Mouse (Mus musculus): ENCODE results near the gene Ppp1ca. TPM values are rescaled to one million over a fixed set of nuclear protein-coding genes. Genes with fewer than 3 reads are reported as not detected.

The Ppp1ca gene
- 100 to 1,000 TPM; 292 to 320 TPM for total RNA-seq (2021)

DNA sequence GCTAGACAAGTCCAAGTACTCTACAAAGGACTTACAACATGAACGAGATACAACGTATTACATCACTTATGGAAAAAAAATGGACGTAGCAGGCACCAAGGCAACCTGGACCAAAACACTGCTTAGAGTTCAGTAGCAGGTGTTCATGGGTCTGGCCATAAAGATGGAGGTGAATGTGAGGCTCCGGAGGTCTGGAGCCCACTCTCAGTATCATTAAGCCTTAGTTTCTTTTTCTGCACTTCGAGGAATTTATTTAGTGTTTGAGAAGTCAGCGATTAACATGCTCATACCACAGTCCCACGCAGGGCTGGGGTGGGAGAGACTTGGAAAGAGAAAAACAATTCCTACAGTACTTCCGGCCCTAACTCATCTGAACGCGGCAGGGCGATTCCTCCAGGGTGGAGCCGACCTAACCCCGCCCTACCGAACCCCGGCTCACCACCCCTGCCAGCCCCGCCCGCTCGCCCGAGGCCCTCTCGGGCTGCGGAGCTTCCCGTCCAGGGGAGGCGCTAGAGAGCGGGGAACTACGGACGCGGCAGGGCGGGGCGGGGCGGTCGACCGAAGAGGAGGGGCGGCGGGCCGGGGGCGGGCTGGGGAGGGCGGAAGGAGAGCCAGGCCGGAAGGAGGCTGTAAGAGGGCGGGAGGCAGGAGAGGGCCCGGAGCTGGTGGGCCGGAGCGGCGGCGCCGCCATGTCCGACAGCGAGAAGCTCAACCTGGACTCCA, at the start of gene Ppp1ca:
TSS of gene Ppp1ca (plus strand) at position 538 of the 723 bp plus-strand sequence.
- intact Hi-C loops (cut with DNase I) = loop anchor here (5.0 kb wide), 1 partner anchor 64 kb away; the partner anchor contains the start of gene Aip

DNA sequence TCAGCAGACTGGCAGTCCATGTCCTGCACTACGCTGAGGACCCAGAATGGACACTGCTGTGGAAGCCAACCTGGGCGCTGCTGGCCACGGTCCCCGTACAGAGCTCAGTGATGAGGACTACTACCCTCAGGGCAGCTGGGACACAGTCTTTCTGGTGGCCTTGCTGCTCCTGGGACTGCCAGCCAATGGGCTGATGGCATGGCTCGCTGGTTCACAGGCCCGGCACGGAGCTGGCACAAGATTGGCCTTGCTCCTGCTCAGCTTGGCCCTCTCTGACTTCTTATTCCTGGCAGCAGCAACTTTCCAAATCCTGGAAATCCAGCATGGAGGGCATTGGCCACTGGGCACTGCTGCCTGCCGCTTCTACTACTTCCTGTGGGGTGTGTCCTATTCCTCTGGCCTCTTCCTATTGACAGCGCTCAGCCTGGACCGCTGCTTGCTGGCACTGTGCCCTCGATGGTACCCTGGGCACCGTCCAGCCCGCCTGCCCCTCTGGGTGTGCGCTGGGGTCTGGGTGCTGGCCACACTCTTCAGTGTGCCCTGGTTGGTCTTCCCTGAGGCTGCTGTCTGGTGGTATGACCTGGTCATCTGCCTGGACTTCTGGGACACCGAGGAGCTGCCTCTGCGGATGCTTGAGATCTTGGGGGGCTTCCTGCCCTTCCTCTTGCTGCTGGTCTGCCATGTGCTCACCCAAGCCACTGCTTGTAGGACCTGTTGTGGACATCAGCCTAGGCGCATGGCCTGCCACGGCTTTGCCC, 49.3 kb upstream of the Ppp1ca start:
- no peak for DNase-seq (ENCODE audit: low spot score in 2 of 2)
- intact Hi-C loops (cut with DNase I) = no loop called here

More for the DNA sequence above, at the start of gene Ppp1ca:
- DNase-seq (ENCODE audit: low spot score in 2 of 2) = peak; percentile 90 to 91

DNA sequence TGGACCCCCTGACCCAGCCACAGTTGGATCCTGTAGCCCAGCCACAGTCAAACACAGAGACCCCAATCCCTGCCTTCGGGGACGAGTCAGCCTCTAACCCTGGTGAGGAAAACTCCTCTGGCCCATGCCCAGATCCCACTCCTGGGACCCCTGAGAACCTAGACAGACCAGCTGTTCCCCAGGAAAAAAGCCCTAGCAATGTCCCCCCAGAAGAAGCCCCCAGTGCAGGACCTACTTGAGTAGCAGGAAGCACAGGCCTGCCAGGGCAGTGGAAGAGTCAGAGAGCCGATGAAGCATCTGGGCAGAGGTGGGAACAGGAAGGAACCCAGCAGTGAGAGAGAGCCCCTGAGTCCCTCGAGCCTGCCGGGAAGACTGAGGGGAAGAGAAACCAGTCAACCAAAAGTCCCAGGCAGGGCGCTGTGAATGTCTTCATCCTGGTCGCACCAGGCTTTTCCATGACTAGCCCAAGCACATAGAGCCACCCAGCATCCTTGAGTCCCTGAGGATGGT, 48.1 kb upstream of the Ppp1ca start, which contains the start of gene Cabp4:
TSS of gene Cabp4 (minus strand) at position 275 of the 510 bp plus-strand sequence.
- DNase-seq (ENCODE audit: low spot score in 2 of 2) = no peak
- intact Hi-C loops (cut with DNase I) = no loop called here

DNA sequence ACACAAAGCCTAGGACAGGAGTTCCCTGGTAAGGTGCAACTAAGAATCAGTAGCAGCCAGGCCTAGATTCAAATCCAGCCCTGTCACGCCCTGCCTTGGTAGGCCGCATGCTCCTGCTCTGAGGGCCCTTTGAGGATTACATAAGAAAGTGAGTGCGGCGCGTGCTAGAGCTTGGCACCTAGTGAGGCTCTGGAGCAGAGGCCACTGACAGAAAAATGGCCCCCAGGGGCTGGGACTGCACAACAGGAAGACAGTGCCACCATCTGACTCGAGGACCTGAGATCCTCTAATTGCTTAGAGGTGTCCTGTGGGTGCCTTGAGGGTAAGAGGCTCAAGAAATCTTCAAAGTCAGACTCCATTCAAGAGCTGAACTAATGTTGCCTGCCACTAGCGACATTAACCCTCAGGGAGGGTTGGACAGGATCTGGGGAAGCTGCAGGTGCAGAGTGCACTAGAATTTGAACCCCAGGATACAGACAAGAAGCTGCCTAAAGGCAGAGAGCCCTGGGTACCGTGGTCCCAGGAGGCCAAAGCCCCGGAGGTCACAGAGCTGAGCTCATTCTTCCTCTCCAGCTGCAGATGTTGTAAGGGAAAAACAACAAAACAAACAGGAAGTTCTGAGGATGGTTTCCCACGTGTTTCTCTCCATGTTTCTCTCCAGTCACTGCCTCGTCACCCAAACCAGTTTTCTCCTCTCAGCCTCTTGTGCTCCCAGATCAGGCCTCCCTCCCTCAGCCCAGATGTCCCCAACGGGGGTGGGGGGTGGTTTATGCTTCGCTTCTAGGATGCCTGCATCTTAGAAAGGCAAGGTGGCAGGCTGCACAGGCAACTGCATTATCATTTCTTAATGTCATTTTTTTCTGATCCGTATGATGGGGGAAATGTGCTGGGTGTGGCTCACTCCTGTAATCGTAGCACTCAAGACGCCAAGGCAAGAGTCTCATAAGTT, 47.0 kb upstream of the Ppp1ca start:
- DNase-seq (ENCODE audit: low spot score in 2 of 2) = no peak
- intact Hi-C loops (cut with DNase I) = no loop called here

DNA sequence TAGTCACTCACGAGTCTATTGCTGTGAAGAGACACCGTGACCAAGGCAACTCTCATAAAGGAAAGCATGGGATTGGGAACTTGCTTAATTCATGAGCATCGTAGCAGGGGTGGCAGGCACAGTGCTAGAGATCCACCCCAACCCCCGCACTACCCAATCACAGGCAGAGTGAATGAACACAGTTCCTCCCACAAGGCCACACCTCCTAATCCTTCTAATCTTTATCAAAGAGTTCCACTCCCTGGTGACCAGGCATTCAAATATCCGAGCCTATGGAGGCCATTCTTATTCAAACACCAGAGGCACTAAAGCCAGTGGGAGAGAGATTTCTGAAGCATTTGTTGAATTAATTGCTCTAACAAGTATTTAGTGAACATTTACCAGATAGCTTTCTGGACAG, 45.9 kb upstream of the Ppp1ca start:
- DNase-seq (ENCODE audit: low spot score in 2 of 2) = no peak
- intact Hi-C loops (cut with DNase I) = no loop called here

DNA sequence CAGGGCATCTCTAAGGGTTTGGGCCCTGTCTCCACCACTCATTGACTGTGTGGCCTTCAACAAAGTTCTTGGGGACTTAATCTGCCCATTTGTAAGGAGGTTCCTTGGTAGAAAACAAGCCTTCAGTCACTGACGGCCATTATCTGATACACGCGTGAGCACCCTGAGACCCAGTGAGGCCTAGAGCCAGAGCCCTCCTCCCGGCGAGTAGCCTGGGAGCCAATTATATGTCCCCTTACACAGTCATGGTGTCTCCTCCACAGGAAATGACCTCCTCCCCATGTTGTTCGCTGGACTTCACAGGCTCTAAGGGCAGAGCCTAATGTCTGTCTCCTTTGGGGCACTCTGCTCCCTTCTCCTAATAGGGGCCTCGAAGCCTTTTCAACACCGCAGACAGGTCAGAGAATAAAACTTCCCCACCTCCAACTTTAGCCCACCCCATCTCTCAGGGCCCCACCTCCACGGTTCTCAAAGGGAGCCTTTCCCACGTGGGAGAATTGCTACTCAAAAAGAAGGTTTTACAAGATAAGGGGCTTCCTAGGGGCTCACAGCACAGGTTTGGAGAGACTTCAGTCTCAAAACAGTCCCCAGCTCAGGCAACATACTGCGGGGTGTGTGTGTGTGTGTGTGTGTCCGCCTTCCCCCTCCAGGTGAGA, 45.4 kb upstream of the Ppp1ca start:
- intact Hi-C loops (cut with DNase I) = no loop called here
- DNase-seq (ENCODE audit: low spot score in 2 of 2) = no peak

DNA sequence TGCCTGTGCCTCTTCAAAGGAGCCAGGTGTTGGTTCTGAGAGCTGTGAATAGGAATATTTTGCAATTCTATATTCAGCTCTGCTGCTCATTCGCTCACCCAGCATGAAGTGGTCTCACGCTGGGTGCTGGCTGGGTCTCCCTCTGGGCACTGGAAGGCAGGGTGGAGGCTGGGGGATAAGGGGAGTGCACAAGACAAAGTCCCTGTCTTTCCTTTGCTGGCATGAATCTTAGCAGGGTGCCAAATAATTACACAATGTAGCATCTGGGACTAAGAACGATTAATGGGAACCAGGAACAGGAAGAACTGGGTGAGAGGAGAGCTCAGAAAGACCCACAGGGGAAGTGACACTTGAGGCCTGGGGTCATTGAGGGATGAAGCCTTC, 44.9 kb upstream of the Ppp1ca start:
- intact Hi-C loops (cut with DNase I) = no loop called here
- no peak for DNase-seq (ENCODE audit: low spot score in 2 of 2)

DNA sequence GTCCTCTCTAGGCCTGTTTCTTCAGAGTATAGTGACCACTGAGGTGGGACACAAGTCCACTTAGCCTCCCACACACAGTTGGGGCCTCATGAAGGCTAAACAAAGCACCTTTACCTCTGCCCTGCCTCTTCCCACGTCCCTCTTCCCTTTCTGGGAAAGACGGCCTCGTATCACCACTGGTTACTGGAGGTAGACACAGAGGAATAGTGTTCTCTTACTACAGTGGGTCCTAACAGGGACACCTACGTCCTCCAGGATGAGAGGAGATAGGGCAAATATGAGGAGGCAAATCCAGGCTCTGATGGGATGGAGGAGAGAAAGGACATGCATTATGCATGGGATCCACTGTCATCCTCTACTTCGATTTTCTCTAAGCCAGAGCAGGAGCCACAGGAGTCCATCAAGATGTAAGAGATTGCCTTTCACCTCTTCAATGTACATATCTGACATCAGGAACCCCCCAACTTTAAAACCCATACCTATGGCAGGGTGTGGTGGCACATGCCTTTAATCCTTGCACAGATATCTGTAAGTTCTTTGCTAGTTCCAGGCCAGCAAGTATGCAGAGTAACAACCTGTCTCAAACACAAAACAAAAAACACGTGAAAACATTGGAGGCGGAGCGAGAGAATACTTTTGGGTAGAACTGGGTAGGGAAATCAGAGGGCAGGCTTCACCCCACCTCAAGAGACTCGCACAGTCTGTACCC, 43.9 kb upstream of the Ppp1ca start:
- intact Hi-C loops (cut with DNase I) = loop anchor here (2.0 kb wide), 1 partner anchor 15 kb away; the partner anchor contains the start of gene Rps6kb2
- DNase-seq (ENCODE audit: low spot score in 2 of 2) = no peak

DNA sequence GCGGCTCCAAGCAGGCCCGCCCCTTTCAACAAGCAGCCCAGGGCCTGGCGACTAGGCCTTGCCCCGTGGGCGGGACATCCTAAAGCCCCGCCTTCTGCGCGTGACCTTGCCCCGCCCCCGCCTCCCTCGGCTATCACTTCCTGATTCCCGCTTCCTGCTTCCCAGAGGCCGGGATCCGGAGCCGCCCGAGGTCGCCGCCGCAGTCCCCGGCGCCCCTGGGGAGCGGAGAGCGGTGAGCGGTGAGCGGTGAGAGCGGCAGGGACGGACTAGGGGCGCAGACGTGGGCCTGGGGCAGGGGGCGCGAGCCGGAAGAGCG, 43.4 kb upstream of the Ppp1ca start, which contains the start of gene Coro1b:
TSS of gene Coro1b (plus strand) at position 129 of the 316 bp plus-strand sequence.
- peak; percentile 91 to 93 for DNase-seq (ENCODE audit: low spot score in 2 of 2)
- intact Hi-C loops (cut with DNase I) = loop anchor here (2.0 kb wide), 1 partner anchor 14 kb away; the partner anchor contains the start of gene Rps6kb2

DNA sequence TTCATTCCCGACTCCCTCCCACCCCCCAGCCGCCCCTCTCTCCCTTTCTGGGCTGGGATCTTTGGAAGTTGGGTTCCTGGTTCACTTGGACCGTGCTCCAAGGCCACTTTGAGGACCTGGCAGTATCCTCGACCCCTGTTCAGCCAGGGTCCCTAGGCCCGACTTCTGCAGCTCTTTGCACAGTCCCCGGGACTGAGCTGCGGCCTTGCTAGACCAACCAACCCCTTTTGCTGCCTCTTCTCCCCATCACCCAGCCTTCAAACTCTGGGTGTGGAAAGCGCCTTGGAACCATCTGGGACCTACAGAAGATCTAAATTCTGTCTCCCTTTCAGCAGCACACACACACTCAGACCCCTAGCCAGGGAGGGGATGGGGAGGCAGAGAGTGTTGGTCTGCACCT, 43.0 kb upstream of the Ppp1ca start:
- intact Hi-C loops (cut with DNase I) = loop anchor here (2.0 kb wide), 1 partner anchor 14 kb away; the partner anchor contains the start of gene Rps6kb2
- no peak for DNase-seq (ENCODE audit: low spot score in 2 of 2)

DNA sequence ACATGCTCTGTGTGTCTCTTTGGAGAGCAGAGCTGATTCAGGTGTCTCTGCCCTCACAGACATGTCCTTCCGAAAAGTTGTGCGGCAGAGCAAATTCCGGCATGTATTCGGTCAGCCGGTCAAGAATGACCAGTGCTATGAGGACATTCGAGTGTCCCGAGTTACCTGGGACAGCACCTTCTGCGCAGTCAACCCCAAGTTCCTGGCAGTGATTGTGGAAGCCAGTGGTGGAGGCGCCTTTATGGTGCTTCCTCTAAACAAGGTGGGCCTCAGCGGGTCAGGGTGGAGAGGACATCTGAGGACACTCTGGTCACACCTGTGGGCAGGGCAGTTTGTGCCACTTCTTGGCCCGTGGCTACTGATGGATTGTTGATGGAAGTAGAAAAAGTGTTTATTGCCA, 42.6 kb upstream of the Ppp1ca start:
- DNase-seq (ENCODE audit: low spot score in 2 of 2) = no peak
- intact Hi-C loops (cut with DNase I) = loop anchor here (2.0 kb wide), 1 partner anchor 14 kb away; the partner anchor contains the start of gene Rps6kb2

DNA sequence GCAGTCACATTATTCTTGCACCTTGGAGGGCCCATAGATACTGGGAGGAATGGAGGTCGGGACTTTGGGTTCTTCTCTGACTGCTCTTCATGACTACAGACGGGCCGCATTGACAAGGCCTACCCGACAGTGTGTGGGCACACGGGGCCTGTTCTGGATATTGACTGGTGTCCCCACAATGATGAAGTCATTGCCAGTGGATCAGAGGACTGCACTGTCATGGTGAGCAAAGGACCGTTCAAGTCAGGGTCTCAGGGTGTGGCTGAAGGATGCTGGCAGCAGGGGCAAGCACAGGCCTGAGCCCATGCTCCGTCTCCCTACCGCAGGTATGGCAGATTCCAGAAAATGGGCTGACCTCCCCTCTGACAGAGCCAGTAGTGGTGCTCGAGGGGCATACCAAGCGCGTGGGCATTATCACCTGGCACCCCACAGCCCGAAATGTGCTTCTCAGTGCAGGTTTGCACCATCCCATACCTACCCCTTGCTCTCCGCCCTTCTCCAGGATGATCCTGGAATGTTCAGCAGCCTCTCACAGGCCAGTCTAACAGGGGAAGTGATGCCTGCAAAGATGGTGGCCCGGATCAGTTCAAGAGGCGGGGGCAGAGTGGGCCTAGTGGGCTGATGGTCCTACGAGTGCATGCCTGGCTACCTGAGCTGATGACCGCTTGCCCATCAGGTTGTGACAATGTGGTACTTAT, 42.0 kb upstream of the Ppp1ca start:
- no peak for DNase-seq (ENCODE audit: low spot score in 2 of 2)
- intact Hi-C loops (cut with DNase I) = loop anchor here (2.0 kb wide), 1 partner anchor 13 kb away; the partner anchor contains the start of gene Rps6kb2

DNA sequence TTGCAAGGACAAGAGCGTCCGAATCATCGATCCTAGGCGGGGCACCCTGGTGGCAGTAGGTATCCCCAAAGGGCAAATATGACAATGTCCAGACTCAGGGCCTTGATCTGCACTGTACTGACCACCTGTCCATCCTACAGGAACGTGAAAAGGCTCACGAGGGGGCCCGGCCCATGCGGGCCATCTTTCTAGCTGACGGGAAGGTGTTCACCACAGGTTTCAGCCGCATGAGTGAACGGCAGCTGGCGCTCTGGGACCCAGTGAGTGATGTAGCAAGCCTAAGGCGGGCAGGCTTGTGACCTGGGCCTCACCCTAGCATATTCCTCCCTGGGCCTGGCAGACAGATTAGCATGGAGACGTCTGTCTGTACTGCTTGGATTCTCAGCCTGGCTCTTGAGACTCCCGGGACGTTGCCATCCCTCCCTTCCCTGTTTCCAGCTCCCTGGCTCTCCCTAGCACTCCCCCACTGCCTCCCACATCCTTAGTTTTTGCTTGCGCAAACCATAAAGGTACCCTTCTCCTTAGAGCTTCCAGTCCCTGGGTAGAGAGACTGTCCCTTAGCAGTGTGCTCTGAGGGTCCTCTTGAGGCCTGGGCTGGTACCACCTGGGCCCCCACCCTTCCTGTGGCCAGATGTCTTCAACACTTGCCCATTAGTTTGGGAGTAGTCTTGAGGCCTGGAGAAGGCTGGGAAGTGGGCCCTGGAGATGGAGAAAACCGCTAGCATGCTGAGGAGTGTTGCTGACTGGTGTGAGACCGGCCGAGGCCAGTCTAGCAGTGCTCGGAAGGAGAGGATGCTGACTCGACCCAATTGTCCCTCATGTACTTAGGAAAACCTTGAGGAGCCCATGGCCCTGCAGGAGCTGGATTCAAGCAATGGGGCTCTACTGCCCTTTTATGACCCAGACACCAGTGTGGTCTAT, 41.0 kb upstream of the Ppp1ca start:
- no peak for DNase-seq (ENCODE audit: low spot score in 2 of 2)

DNA sequence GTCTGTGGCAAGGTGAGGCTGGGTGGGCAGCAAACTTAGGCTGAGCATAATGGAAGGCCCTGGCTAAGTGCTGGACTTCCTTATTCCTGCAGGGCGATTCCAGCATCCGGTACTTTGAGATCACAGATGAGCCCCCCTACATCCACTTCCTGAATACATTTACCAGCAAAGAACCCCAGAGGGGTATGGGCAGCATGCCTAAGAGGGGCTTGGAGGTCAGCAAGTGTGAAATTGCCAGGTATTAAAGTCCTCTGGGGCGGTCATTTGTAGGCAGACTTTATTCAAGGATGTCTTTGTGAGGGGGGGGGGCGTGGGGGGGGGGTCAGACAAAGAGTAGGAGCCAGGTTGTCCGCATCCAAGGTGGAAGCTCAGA, 40.4 kb upstream of the Ppp1ca start:
- no peak for DNase-seq (ENCODE audit: low spot score in 2 of 2)

More for the DNA sequence above, 41.0 kb upstream of the Ppp1ca start:
- intact Hi-C loops (cut with DNase I) = no loop called here

DNA sequence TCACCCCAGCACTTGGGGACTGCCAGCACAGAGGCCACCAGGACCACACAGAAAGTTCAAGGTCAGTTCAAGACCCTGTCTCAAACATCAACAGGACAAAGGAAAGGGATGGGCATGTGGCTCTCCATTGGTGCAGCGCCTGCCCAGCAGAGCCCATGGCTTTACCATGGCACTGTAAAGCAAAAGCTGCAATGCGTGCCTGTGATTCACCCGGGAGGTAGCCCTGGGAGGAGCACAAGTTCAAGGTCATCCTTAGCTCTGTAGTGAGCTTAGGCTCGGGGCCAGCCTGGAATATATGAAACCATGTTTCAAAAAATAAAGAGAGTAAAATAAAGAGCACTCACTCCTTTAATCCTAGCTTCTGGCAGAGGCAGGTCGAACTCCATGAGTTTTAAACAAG, 40.0 kb upstream of the Ppp1ca start:
- DNase-seq (ENCODE audit: low spot score in 2 of 2) = no peak
- intact Hi-C loops (cut with DNase I) = no loop called here

More for the DNA sequence above, 40.4 kb upstream of the Ppp1ca start:
- intact Hi-C loops (cut with DNase I) = no loop called here

DNA sequence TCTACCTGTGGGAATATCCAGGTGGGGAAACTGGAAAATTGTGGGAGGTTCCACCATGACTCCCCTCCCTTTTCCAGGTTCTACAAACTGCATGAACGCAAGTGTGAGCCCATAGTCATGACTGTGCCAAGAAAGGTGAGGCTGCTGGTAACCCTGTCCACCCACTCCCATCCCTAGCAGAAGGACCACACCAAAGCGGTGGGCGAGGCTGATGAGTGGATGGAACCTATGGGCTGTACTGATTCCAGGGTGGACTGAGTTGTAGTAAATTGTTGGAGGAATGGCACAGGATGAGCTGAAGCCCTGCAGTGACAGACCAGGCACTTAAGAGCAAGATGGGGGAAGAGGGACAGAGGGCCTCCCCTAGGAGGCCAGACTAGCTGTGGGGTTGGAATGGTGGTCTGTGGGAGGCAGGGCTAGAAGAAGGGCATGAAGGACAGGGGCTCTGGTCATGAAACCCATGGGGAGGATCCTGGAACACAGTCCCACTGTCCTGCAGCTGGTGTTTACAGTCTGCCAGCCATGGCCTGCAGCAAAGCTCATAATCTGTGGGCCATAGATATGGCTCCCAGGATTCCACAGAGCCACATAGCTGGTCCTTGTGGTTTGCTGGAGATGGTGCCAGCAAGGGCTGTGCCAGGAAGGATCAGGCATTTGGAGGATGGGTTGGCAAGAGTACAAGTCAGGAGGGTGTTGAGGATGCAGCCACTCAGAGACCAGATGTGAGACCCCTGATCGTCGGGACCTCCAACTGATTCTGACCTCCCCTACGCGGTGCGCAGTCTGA, 39.2 kb upstream of the Ppp1ca start:
- intact Hi-C loops (cut with DNase I) = no loop called here
- DNase-seq (ENCODE audit: low spot score in 2 of 2) = no peak
